Mouse (Mus musculus): ENCODE results near the gene Dppa2. TPM values are rescaled to one million over a fixed set of nuclear protein-coding genes. Genes with fewer than 3 reads are reported as not detected.

Dppa2 gene
- polyA plus RNA-seq, 1 experiment from 2014 or later, result not detected

DNA sequence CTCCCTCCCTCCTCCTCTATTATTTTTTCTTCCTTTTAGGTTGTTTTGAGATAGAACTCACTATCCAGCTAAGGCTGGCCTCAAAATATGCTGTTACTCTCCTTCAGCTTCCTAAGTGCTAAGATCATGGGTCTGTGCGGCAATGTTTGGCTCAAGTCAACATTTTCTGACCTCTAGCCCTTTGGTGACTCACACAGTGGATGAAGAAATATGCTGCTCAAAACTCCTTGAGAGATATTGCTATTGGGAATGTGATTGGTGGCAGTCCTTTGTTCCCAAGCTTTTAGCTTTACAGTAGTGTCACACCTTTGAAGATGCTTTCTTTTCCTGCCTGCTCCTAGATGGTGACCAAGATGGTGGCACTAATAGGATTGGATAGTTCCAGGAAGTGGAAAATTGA, 52.7 kb downstream of the Dppa2 start:
- Histone ChIP-seq H3K27ac (ENCODE audit: low read length) (no peak overlapping the region), H3K36me3 (ENCODE audit: control insufficient read depth, insufficient read depth, low read length) (no peaks in the 10 kb centered on the region), H3K4me1 (ENCODE audit: control insufficient read depth, insufficient read depth, low read length) (no peaks in the 10 kb centered on the region), H3K4me2 (replicated peaks; ENCODE audit: low read depth, low read length) (no peak overlapping the region), H3K27me3 (ENCODE audit: control insufficient read depth, insufficient read depth, low read length) (no peaks in the 10 kb centered on the region), H3K9ac (replicated peaks; ENCODE audit: low read depth, low read length) (no peak overlapping the region), H3K9me3 (ENCODE audit: control insufficient read depth, low read depth, low read length) (no peaks in the 10 kb centered on the region), H3K4me3 (ENCODE audit: low read depth, low read length) (no peak overlapping the region)
- WGBS, result 71% methylated on average over 1 of the region's 1 CpGs
- ATAC-seq (ENCODE audit: insufficient number of reproducible peaks, insufficient read depth, low FRiP score, low read depth), result no peak

- Histone ChIP-seq H3K4me1 (ENCODE audit: control insufficient read depth, insufficient read depth, low read length) (no peaks in the 10 kb centered on the region), H3K27me3 (ENCODE audit: control insufficient read depth, insufficient read depth, low read length) (no peaks in the 10 kb centered on the region), H3K4me3 (ENCODE audit: low read depth, low read length) (no peak overlapping the region), H3K27ac (ENCODE audit: low read length) (no peak overlapping the region), H3K4me2 (replicated peaks; ENCODE audit: low read depth, low read length) (no peak overlapping the region), H3K9ac (replicated peaks; ENCODE audit: low read depth, low read length) (no peak overlapping the region), H3K9me3 (ENCODE audit: control insufficient read depth, low read depth, low read length) (no peaks in the 10 kb centered on the region), H3K36me3 (ENCODE audit: control insufficient read depth, insufficient read depth, low read length) (no peaks in the 10 kb centered on the region)
- 93% methylated on average over 12 of the region's 12 CpGs for WGBS
- ATAC-seq (ENCODE audit: insufficient number of reproducible peaks, insufficient read depth, low FRiP score, low read depth), result no peak
Measured at GRCm38 (mm10) chr16:48360887-48361286, 57.2 kb downstream of the Dppa2 start.

GRCm38 (mm10) chr16:48366801-48367200, 63.1 kb downstream of the Dppa2 start:
- Histone ChIP-seq H3K4me2 (replicated peaks; ENCODE audit: low read depth, low read length) (no peak overlapping the region), H3K4me1 (ENCODE audit: control insufficient read depth, insufficient read depth, low read length) (no peaks in the 10 kb centered on the region), H3K36me3 (ENCODE audit: control insufficient read depth, insufficient read depth, low read length) (no peaks in the 10 kb centered on the region), H3K9ac (replicated peaks; ENCODE audit: low read depth, low read length) (no peak overlapping the region), H3K27me3 (ENCODE audit: control insufficient read depth, insufficient read depth, low read length) (no peaks in the 10 kb centered on the region), H3K9me3 (ENCODE audit: control insufficient read depth, low read depth, low read length) (no peaks in the 10 kb centered on the region), H3K27ac (ENCODE audit: low read length) (no peak overlapping the region), H3K4me3 (ENCODE audit: low read depth, low read length) (no peak overlapping the region)
- 85% methylated on average over 5 of the region's 5 CpGs for WGBS
- ATAC-seq (ENCODE audit: insufficient number of reproducible peaks, insufficient read depth, low FRiP score, low read depth), result no peak

DNA sequence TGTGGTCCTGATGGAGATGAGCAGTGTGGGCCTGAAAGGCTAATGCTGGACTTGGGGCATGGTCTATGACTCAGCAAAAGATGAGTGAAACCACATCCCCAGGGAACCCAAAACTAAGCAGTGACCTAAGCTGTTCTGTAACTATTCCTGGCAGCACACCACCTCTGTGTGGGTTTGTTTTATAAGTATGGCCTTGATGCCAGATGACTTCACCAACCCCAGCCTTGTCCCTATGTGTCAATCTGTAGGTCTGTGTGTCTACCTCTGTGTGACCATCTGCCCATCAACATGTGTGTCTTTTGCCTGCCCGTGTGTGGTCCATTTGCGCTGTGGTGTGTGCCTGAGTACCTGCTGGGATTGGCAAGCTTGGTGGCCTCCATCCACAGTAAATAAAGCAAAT, 64.4 kb downstream of the Dppa2 start:
- no peaks in the 10 kb centered on the region for H3K27me3 ChIP-seq (ENCODE audit: control insufficient read depth, insufficient read depth, low read length)
- H3K4me1 ChIP-seq (ENCODE audit: control insufficient read depth, insufficient read depth, low read length), result no peaks in the 10 kb centered on the region
- no peak overlapping the region for H3K9ac ChIP-seq (replicated peaks; ENCODE audit: low read depth, low read length)
- H3K27ac ChIP-seq (ENCODE audit: low read length), result no peak overlapping the region
- H3K4me3 ChIP-seq (ENCODE audit: low read depth, low read length), result no peak overlapping the region
- no peaks in the 10 kb centered on the region for H3K9me3 ChIP-seq (ENCODE audit: control insufficient read depth, low read depth, low read length)
- no peak overlapping the region for H3K4me2 ChIP-seq (replicated peaks; ENCODE audit: low read depth, low read length)
- H3K36me3 ChIP-seq (ENCODE audit: control insufficient read depth, insufficient read depth, low read length), result no peaks in the 10 kb centered on the region
- no peak for ATAC-seq (ENCODE audit: insufficient number of reproducible peaks, insufficient read depth, low FRiP score, low read depth)
- WGBS, result 81% methylated on average over 2 of the region's 2 CpGs

Other genes with a start within 250 kb of the Dppa2 start
- not detected in 2 replicates for gene Dppa4, start 20.2 kb upstream of the Dppa2 start, polyA plus RNA-seq (2014; fragmentation: Nextera tagmentation; extraction: Ambion mirVana)
- not detected in 2 replicates for gene Gm5485, start 108.5 kb downstream of the Dppa2 start, polyA plus RNA-seq (2014; fragmentation: Nextera tagmentation; extraction: Ambion mirVana)
- 0.10 and 0.27 TPM in 2 replicates for gene Morc1, start 127.3 kb downstream of the Dppa2 start, polyA plus RNA-seq (2014; fragmentation: Nextera tagmentation; extraction: Ambion mirVana)

Data from stomach, embryonic 14.5 days (tissue).